Mouse (Mus musculus): ENCODE data around the gene Hfm1. TPM values are rescaled to one million over a fixed set of nuclear protein-coding genes. Genes with fewer than 3 reads are reported as not detected.
A peak's percentile ranks its signal among the peaks of the same experiment; 100 is the strongest.

Gene Hfm1
- polyA plus RNA-seq, 1 experiment from 2014 or later, result 0.67 TPM

DNA sequence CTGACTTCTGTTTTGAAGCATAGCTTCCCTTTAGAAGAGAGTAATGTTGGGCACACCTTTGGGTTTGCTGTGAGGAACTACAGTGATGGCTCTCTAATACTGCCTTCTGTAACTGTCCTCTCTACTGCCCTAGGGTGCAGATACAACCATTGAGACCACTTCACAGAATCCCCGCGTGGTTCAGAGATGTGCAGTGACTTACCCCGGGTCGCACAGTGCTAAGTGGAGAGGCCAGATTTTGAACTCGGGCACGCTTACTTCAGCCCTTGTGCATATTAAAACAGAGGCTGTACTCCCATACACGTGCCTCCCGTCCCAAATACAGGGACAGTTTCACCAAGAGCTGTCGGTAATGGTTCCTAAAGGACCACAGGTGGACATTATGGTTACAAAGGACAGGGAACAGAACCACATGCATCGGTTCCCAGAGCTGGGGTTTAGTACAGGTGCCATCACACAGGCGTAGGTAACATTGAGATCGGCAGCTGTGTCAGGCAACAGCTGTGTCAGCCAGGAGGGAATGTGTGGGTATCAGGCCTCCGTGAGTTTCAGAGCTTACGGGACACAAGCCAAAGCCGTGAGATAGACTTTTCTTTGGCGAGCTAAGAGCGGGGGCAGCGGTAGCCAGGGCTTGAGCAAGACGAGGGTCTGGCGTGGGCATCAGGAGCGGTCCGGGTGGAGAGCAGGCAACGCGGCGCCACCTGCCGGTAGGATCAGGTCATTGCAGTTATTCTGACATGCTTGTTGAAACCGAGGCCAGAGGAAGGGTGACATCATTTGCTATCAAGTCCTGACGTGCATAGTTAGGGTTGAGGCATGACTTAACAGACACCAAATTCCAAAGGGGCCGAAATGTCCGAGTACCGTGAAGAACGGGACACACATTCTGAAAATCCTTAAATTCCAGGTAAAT, 124.0 kb downstream of the Hfm1 start:
- Histone ChIP-seq H3K9ac (peak overlapping the region; percentile 56; the same call in 1 of the 2 replicates), H3K9me3 (no peaks in the 10 kb centered on the region), H3K4me2 (peak overlapping the region; percentile 68), H3K4me3 (peak overlapping the region; percentile 41), H3K27me3 (replicated peaks) (peaks cover 6% of the 10 kb centered on the region; the same call in 1 of the 2 replicates), H3K4me1 (peaks cover 27% of the 10 kb centered on the region), H3K36me3 (no peaks in the 10 kb centered on the region), H3K27ac (replicated peaks) (no peak overlapping the region)
- 5% methylated on average over 32 of the region's 32 CpGs for WGBS
- ATAC-seq (ENCODE audit: extremely low read depth, insufficient number of reproducible peaks, low FRiP score, low TSS enrichment), result peak; percentile 57; the same call in 1 of the 2 replicates

DNA sequence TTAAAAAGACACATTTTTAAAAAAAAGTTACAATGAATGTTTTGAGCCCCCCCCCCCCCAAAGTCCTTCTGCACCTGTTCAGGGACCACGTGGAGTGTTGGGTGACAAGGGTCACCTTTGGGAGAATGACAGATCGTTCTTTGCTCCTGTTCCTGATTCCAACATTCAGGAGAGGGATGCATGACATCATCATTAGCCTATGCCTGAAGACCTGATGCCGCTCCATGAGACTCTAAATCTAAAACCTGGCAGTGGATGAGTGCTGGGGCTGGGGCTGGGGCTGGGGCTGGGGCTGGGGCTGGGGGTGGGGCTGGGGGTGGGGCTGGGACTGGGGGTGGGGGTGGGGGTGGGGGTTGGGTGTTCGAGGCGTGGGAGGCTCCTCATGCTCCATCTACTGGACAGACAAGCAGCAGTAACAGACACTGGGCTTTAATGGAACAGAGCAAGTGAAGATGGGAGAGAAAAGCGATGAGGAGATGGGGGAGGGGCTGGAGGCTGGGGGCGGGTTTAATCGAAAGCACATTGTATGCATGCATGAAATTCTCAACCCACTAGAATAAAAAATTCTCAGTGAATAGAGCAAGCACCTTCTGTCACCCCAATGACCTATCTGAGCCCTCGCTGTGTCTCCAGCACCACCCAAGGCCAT, 124.8 kb downstream of the Hfm1 start:
- H3K9ac ChIP-seq, result no peak overlapping the region
- 22% methylated on average over 9 of the region's 9 CpGs for WGBS
- H3K27ac ChIP-seq (replicated peaks), result no peak overlapping the region
- no peak overlapping the region for H3K4me3 ChIP-seq
- H3K36me3 ChIP-seq, result no peaks in the 10 kb centered on the region
- H3K4me1 ChIP-seq, result peaks cover 25% of the 10 kb centered on the region
- no peaks in the 10 kb centered on the region for H3K9me3 ChIP-seq
- peaks cover 6% of the 10 kb centered on the region; the same call in 1 of the 2 replicates for H3K27me3 ChIP-seq (replicated peaks)
- no peak for ATAC-seq (ENCODE audit: extremely low read depth, insufficient number of reproducible peaks, low FRiP score, low TSS enrichment)
- H3K4me2 ChIP-seq, result peak overlapping the region; percentile 68; the same call in 1 of the 2 replicates

DNA sequence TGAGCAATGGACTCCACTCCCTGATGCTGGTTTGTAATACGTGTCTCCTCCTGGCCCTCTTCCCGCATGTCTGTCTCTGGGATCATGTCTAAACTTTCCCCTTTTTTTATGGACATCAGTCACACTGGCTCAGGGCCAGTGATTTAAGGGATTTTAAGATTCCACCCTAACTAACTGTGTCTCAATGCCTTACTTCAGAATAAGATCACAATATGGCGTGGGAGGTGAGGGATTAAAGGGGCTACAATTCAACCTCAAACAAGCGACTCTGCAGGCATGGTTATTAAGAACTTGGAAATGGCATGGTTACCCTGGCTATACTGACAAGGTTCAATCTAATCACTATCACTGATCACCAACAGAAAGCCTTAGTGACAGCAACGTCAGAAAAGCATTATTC, 128.2 kb downstream of the Hfm1 start:
- H3K27me3 ChIP-seq (replicated peaks), result peaks cover 6% of the 10 kb centered on the region; the same call in 1 of the 2 replicates
- no peak for ATAC-seq (ENCODE audit: extremely low read depth, insufficient number of reproducible peaks, low FRiP score, low TSS enrichment)
- H3K9ac ChIP-seq, result no peak overlapping the region
- H3K4me1 ChIP-seq, result peaks cover 15% of the 10 kb centered on the region
- H3K4me3 ChIP-seq, result no peak overlapping the region
- no peaks in the 10 kb centered on the region for H3K36me3 ChIP-seq
- WGBS, result 72% methylated on average over 5 of the region's 5 CpGs
- no peaks in the 10 kb centered on the region for H3K9me3 ChIP-seq
- no peak overlapping the region for H3K27ac ChIP-seq (replicated peaks)
- H3K4me2 ChIP-seq, result no peak overlapping the region

DNA sequence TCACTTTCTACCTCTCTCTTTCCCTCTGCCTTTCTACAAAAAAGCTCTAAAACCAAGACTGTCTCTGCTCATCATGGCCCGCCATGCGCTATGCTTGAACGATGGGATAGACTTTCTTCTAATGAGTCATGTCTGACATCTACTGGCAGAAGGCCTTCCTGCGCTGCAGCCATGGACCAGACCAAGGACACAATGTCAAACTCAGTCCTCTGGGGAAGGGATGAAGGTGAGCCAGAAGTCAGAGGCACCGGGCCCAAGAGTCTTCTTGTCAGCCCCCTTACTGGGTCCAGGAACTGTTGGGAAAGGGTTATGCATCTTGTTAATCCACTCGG, 134.9 kb downstream of the Hfm1 start:
- no peak overlapping the region for H3K27ac ChIP-seq (replicated peaks)
- ATAC-seq (ENCODE audit: extremely low read depth, insufficient number of reproducible peaks, low FRiP score, low TSS enrichment), result no peak
- no peaks in the 10 kb centered on the region for H3K36me3 ChIP-seq
- WGBS, result 6% methylated on average over 6 of the region's 6 CpGs
- peaks cover 18% of the 10 kb centered on the region; the same call in 1 of the 2 replicates for H3K27me3 ChIP-seq (replicated peaks)
- no peak overlapping the region for H3K4me3 ChIP-seq
- H3K4me2 ChIP-seq, result no peak overlapping the region
- H3K4me1 ChIP-seq, result no peaks in the 10 kb centered on the region
- H3K9me3 ChIP-seq, result no peaks in the 10 kb centered on the region
- no peak overlapping the region for H3K9ac ChIP-seq

DNA sequence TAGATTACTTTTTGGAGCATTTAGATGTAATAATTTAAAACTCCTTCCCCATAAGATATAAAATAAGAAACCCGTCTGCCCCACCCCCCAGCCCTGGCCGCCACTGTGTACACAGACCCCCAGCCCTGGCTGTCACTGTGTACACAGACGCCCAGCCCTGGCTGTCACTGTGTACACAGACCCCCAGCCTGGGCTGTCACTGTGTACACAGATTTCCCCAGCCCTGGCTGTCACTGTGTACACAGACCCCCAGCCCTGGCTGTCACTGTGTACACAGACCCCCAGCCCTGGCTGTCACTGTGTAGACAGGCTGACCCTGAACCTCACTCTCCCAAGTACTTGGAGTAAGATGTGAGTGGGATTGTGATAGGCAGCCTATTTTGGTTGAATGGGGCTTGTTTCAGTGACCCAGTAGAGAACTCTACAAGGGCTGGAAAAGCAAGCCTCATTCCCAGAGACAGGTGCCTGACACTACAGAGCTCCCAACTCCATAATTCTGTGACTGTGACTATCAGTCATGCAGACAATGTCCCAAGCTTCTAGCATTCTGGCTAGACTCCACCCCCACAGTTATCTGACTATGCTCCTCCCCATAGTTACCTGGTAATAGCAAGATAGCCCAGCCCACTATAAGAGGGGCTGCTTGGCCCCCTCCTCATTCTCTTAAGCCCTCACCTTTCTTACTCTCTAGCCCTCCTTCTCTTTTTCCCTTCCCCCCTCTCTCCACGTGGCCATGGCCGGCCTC, 135.5 kb downstream of the Hfm1 start:
- Histone ChIP-seq H3K36me3 (no peaks in the 10 kb centered on the region), H3K4me3 (no peak overlapping the region), H3K4me1 (no peaks in the 10 kb centered on the region), H3K27ac (replicated peaks) (no peak overlapping the region), H3K4me2 (no peak overlapping the region), H3K27me3 (replicated peaks) (peaks cover 18% of the 10 kb centered on the region; the same call in 1 of the 2 replicates), H3K9ac (no peak overlapping the region), H3K9me3 (no peaks in the 10 kb centered on the region)
- WGBS, result 28% methylated on average over 5 of the region's 5 CpGs
- ATAC-seq (ENCODE audit: extremely low read depth, insufficient number of reproducible peaks, low FRiP score, low TSS enrichment), result no peak

Small RNA genes within 50 kb of the gene (microRNA-seq; reads per million reads assigned to microRNA genes)
- not detected for gene Gm27527

Other genes starting within 250 kb of the Hfm1 start
- 38.5 and 48.7 TPM in 2 replicates for gene Zfp644, start 229.0 kb downstream of the Hfm1 start, polyA plus RNA-seq (2015; fragmentation: Nextera tagmentation; extraction: Ambion mirVana)
- 25.5 and 26.3 TPM in 2 replicates for gene Cdc7, start 38.0 kb upstream of the Hfm1 start, polyA plus RNA-seq (2015; fragmentation: Nextera tagmentation; extraction: Ambion mirVana)